Mouse (Mus musculus): ENCODE results near the gene Sh3gl2. TPM values are rescaled to one million over a fixed set of nuclear protein-coding genes. Genes with fewer than 3 reads are reported as not detected.

Sh3gl2 gene
- polyA plus RNA-seq, 2 experiments, result 0.10 TPM; not detected in 1

GRCm38 (mm10) chr4:85677621-85678020 lies 472.7 kb downstream of the Sh3gl2 start:
- Histone ChIP-seq H3K9me3 (ENCODE audit: control insufficient read depth, low read length) (no peaks in the 10 kb centered on the region), H3K27ac (no peak overlapping the region), H3K9ac (replicated peaks) (no peak overlapping the region), H3K27me3 (ENCODE audit: control insufficient read depth, insufficient read depth, low read length) (no peaks in the 10 kb centered on the region), H3K4me1 (replicated peaks; ENCODE audit: control insufficient read depth in 2 of 2, insufficient read depth in 2 of 2, low read length in 1 of 2) (no peaks in the 10 kb centered on the region), H3K36me3 (replicated peaks; ENCODE audit: control insufficient read depth, insufficient read depth, low read depth) (no peaks in the 10 kb centered on the region), H3K4me2 (ENCODE audit: low read depth) (no peak overlapping the region), H3K4me3 (ENCODE audit: insufficient read depth in 1 of 2, low read depth in 2 of 2, low read length in 2 of 2) (no peak overlapping the region)
- 23% methylated on average over 1 of the region's 1 CpGs for WGBS (ENCODE audit: insufficient replicate concordance)
- ATAC-seq (ENCODE audit: insufficient read depth) (no peak), DNase-seq (ENCODE audit: low read depth in 3 of 3, low spot score in 3 of 3) (no peak)
- TF ChIP-seq EP300 (IDR thresholded peaks at IDR 0.05; ENCODE audit: low read depth) (no peak), CTCF (IDR thresholded peaks at IDR 0.05; ENCODE audit: low read depth) (no peak)

DNA sequence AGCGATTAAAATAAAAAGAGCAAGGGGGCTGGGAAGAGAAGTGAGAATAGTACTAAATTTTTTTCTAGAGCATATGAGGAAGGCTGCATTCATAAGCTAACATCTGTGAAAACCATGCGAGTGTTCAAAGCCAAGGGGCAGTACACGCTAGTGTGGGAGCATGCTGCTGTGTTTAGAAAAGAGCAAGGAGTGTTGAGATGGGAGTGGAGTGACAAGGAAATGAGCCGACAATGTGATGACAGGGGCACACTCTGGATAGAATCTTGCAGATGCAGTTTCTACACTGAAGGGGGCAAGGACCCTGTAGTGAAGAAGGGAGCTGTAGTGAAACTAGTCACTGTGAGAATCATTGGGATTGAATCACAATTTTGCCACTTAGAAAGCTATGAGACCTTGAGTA lies 481.2 kb downstream of the Sh3gl2 start:
- Histone ChIP-seq H3K9me3 (ENCODE audit: control insufficient read depth, low read length) (no peaks in the 10 kb centered on the region), H3K27ac (no peak overlapping the region), H3K27me3 (ENCODE audit: control insufficient read depth, insufficient read depth, low read length) (no peaks in the 10 kb centered on the region), H3K9ac (replicated peaks) (no peak overlapping the region), H3K36me3 (replicated peaks; ENCODE audit: control insufficient read depth, insufficient read depth, low read depth) (no peaks in the 10 kb centered on the region), H3K4me3 (ENCODE audit: insufficient read depth in 1 of 2, low read depth in 2 of 2, low read length in 2 of 2) (no peak overlapping the region), H3K4me1 (replicated peaks; ENCODE audit: control insufficient read depth in 2 of 2, insufficient read depth in 2 of 2, low read length in 1 of 2) (no peaks in the 10 kb centered on the region), H3K4me2 (ENCODE audit: low read depth) (no peak overlapping the region)
- 62% methylated on average over 4 of the region's 4 CpGs for WGBS (ENCODE audit: insufficient replicate concordance)
- ATAC-seq (ENCODE audit: insufficient read depth), result no peak
- TF ChIP-seq CTCF (IDR thresholded peaks at IDR 0.05; ENCODE audit: low read depth) (no peak), EP300 (IDR thresholded peaks at IDR 0.05; ENCODE audit: low read depth) (no peak)
- no peak for DNase-seq (ENCODE audit: low read depth in 3 of 3, low spot score in 3 of 3)

Measured in liver, embryonic 14.5 days (tissue).